Mouse (Mus musculus) liver, embryonic 16.5 days (tissue): ENCODE measurements around the gene Eif4g2. TPM values are rescaled to one million over a fixed set of nuclear protein-coding genes. Genes with fewer than 3 reads are reported as not detected.
A peak's percentile ranks its signal among the peaks of the same experiment; 100 is the strongest.

Source experiments
- ATAC-seq: fragments of 200-750 bp; cut with Nextera tagmentation; 2 replicates; pipeline ENCODE4 v1.8.0; 2017; ENCODE audit warnings: low read depth, mild to moderate bottlenecking, moderate number of reproducible peaks, moderate library complexity
- H3K27ac ChIP-seq: fragments of 300-500 bp; sonication (generic); 2 replicates; pipeline ENCODE4 v1.5.1; 2014; ENCODE audit warnings: mild to moderate bottlenecking, low read length
- H3K27me3 ChIP-seq: fragments of 300-500 bp; sonication (generic); 2 replicates; pipeline ENCODE4 v1.6.1; 2014; ENCODE audit warnings: low read depth, low read length, mixed read lengths; ENCODE audit not compliant: control insufficient read depth, insufficient read depth
- H3K36me3 ChIP-seq: fragments of 300-500 bp; sonication (generic); 2 replicates; pipeline ENCODE4 v1.6.1; 2014; ENCODE audit warnings: mild to moderate bottlenecking; ENCODE audit not compliant: control insufficient read depth, insufficient read depth
- H3K4me1 ChIP-seq: fragments of 300-500 bp; sonication (generic); 2 replicates; pipeline ENCODE4 v1.6.1; 2014; ENCODE audit warnings: low read depth, low read length, mixed read lengths; ENCODE audit not compliant: control insufficient read depth
- H3K4me2 ChIP-seq: fragments of 300-500 bp; sonication (generic); 2 replicates; pipeline ENCODE4 v1.6.1; 2014; ENCODE audit warnings: low read depth, low read length, mixed read lengths
- H3K4me3 ChIP-seq: fragments of 300-500 bp; sonication (generic); 2 replicates; pipeline ENCODE4 v1.5.1; 2014; ENCODE audit warnings: low read depth, mild to moderate bottlenecking, low read length
- H3K9ac ChIP-seq: fragments of 300-500 bp; sonication (generic); 2 replicates; pipeline ENCODE4 v1.6.1; 2014; ENCODE audit warnings: low read depth, low read length
- H3K9me3 ChIP-seq: fragments of 300-500 bp; sonication (generic); replicated peaks from 2 replicates; pipeline ENCODE4 v1.6.1; 2016; ENCODE audit warnings: low read length; ENCODE audit not compliant: control insufficient read depth
- WGBS: fragments of 180-500 bp; shearing (Covaris S2); extraction: QIAGEN DNeasy Blood & Tissue Kit; methylation state at CpG from one replicate; pipeline ENCODE4 v1.1.7; 2014; ENCODE audit not compliant: insufficient replicate concordance; 5-methylcytosine and 5-hydroxymethylcytosine counted together
- polyA plus RNA-seq: library from polyadenylated mRNA; unstranded; fragments of >200 nt; fragmentation: Nextera tagmentation; extraction: Ambion mirVana; gene quantifications from 2 replicates; pipeline ENCODE4 v1.2.1, GENCODE M21; 2015

Gene Eif4g2
- polyA plus RNA-seq, 1 experiment from 2014 or later, result 350 TPM

DNA sequence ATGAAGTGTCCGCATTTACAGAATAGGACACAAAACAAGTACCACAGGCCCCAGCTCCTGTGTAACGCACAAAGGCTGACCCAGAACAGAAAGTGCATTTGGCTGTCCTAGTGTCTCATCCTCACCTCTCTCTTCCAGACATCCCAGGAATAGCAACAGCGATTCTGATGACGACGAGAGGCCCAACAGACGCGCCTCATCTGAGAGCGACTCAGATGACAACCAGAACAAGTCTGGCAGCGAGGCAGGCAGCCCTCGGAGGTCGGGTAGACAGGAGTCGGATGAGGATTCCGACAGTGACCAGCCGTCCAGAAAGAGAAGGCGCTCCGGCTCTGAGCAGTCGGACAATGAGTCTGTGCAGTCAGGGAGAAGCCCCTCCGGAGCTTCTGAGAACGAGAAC lies 27.6 kb downstream of the Eif4g2 start:
- no peaks in the 10 kb centered on the region for H3K27me3 ChIP-seq
- no peak for ATAC-seq
- no peak overlapping the region for H3K27ac ChIP-seq
- WGBS, result 89% methylated on average over 19 of the region's 19 CpGs
- no peaks in the 10 kb centered on the region for H3K9me3 ChIP-seq
- H3K4me3 ChIP-seq, result no peak overlapping the region
- no peak overlapping the region for H3K9ac ChIP-seq
- peaks cover 28% of the 10 kb centered on the region for H3K36me3 ChIP-seq
- H3K4me1 ChIP-seq, result no peaks in the 10 kb centered on the region
- no peak overlapping the region for H3K4me2 ChIP-seq

DNA sequence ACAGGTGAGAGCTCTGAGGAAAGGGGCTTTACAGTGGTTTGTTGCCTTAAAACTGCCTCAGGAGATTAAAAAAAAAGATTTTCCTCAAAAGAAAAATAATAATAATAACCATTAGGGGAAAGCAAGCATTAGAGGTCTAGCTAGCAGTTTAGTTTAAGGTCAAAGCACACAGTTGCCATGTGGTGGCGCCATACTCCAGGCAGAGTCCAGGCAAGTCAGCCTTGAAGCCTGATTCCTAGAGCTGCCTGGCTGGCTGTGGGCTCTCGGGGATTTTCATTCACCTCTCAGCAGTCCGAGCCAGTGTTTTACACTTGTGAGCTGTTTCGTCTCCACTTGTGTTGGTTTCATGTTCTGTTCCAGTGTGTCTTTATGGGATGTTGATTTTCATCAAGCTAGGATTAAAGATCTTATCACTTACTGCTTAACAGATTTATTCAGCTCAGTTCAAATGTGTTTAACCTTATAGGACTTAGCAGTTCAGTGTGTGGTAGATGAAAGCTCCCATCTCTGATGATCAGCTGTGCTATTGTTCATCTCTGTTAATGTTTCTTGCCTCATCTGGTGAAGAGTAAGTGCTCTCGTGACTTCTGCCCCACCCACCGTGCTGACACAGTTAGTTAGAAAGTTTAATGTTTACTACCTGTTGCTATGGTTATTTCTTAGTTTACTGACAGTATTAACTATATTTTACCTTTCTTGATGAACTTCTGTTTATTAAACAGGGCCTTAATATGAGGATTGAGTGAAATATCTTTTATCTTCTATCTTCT lies 33.0 kb downstream of the Eif4g2 start:
- Histone ChIP-seq H3K9me3 (no peaks in the 10 kb centered on the region), H3K27me3 (no peaks in the 10 kb centered on the region), H3K27ac (no peak overlapping the region), H3K4me3 (no peak overlapping the region), H3K4me2 (no peak overlapping the region), H3K9ac (no peak overlapping the region), H3K36me3 (peaks cover 30% of the 10 kb centered on the region), H3K4me1 (no peaks in the 10 kb centered on the region)
- 61% methylated on average over 6 of the region's 6 CpGs for WGBS
- no peak for ATAC-seq

DNA sequence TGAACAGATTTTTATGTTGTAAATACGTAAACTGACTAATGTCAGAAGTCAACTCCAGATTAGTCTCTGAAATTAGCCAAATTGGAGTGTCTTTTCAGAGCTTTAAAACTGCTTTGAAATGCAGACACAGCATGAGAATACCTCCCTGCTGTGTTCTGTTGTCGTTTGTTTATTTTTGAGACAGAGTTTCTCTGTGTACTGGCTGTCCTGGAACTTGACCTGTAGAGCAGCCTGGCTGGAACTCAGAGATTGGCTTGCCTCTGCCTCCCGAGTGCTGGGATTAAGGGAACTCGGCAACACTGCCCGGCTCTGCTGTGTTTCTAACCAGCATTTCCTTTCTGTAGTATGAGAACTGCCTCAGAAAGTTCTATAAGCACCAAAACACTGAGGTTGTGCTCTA lies 33.9 kb downstream of the Eif4g2 start:
- H3K9me3 ChIP-seq, result no peaks in the 10 kb centered on the region
- H3K4me1 ChIP-seq, result no peaks in the 10 kb centered on the region
- no peak overlapping the region for H3K4me2 ChIP-seq
- WGBS, result 80% methylated on average over 5 of the region's 5 CpGs
- no peak for ATAC-seq
- H3K9ac ChIP-seq, result no peak overlapping the region
- peaks cover 32% of the 10 kb centered on the region for H3K36me3 ChIP-seq
- H3K27ac ChIP-seq, result no peak overlapping the region
- no peaks in the 10 kb centered on the region for H3K27me3 ChIP-seq
- H3K4me3 ChIP-seq, result no peak overlapping the region

DNA sequence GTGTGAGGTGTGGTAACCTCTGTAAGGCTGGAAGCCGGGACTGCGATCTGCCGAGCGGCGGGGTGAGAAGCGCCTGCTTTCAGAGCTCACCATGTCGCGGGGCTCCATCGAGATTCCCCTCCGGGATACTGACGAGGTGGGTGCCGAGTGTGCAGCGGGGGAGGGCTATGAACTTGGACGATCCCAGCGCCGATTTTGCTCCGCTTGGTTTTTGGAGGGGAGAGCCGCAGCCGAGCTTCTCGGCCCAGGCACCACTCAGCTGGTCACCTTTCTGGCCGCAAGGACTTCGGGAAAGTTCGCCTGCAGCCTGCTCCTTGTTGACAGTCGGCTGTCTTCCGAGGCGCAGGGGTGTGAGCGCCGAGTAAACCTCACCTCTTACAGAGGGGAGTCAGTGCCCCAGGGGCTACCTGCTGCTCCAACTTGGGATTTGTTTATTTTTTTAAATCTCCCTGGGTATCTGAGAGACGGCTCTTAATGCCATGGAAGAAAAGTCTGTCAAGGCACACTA lies 53.7 kb downstream of the Eif4g2 start:
- H3K4me2 ChIP-seq, result peak overlapping the region; percentile 90
- peaks cover 18% of the 10 kb centered on the region for H3K4me1 ChIP-seq
- H3K4me3 ChIP-seq, result peak overlapping the region; percentile 98
- H3K27ac ChIP-seq, result peak overlapping the region; percentile 97
- peak; percentile 22 for ATAC-seq
- peak overlapping the region; percentile 90 for H3K9ac ChIP-seq
- no peaks in the 10 kb centered on the region for H3K9me3 ChIP-seq
- H3K36me3 ChIP-seq, result peaks cover 4% of the 10 kb centered on the region
- H3K27me3 ChIP-seq, result no peaks in the 10 kb centered on the region
- WGBS, result under 1% methylated on average over 29 of the region's 29 CpGs

DNA sequence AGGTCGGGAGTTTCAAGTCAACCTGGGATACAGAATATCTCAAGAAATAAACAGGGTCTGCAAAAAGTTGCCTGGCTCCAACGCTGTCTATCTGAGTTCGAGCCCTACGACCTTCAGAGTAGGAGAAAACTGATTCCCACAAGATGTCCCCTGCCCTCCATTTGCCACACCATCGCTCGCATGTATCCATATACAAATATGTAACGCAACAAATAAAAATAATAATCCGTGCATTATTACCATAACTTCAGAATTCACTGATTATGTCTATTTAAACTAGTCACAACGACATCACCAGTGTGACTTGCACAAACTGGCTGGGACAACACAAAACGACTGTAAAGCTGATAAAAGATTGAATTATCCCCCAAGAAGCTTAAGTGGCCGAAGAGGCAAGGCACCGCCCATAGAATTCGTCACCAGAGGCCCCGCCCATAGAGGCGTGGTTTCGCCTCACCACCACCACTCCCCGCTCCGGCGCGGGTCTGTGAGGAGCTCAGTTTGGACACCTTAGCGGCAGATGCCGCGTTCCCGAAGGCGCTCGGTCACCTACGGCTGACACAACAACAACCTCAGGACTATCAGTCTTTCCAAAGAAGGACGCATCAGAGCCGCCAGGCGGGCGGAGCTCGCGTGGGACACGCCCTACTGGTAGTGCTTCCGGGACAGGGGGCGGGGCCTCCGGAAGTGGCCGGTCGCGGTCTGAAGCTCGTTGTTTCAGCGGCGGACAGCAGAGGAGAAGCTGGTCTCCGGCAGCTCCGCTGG lies 54.4 kb downstream of the Eif4g2 start, which contains the start of gene Ctr9:
Gene Ctr9, plus strand, starts transcription at position 671 of the 765 bp plus-strand sequence.
- peak; percentile 91 for ATAC-seq
- Histone ChIP-seq H3K4me3 (peak within 1 kb of the TSS; percentile 98), H3K27me3 (no peaks in the 10 kb centered on the region), H3K9ac (peak within 1 kb of the TSS; percentile 90), H3K27ac (peak within 1 kb of the TSS; percentile 97), H3K4me2 (peak within 1 kb of the TSS; percentile 90), H3K4me1 (peaks cover 18% of the 10 kb centered on the region), H3K36me3 (peaks cover 2% of the 10 kb centered on the region), H3K9me3 (no peaks in the 10 kb centered on the region)
- 5% methylated on average over 45 of the region's 45 CpGs for WGBS

DNA sequence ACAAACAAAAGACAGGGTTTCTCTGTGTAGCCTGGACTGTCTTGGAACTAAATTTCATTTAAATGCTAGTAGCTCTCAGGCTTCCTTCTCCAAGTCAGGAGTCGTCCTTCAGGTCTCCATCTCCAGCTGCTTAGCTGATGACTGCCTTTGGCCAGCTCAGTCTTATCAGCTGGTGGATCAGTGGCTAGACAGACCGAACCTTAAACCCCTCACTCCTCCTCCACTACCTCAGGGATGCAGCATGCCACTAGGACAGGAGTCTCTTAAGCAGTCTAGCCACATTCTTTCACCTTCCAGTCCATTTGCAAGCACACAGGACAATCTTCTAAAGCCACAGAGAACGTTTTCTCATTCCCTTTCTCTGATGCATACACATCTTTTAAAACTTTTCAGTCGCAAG lies 57.9 kb downstream of the Eif4g2 start:
- Histone ChIP-seq H3K36me3 (no peaks in the 10 kb centered on the region), H3K27ac (peak overlapping the region; percentile 44; the same call in 1 of the 2 replicates), H3K9me3 (no peaks in the 10 kb centered on the region), H3K27me3 (no peaks in the 10 kb centered on the region), H3K9ac (no peak overlapping the region), H3K4me3 (no peak overlapping the region), H3K4me1 (peaks cover 15% of the 10 kb centered on the region), H3K4me2 (0 out of 2 replicates have a peak overlapping the region, but pooled peaks have one; percentile 24)
- no peak for ATAC-seq
- 36% methylated on average over 4 of the region's 4 CpGs for WGBS

DNA sequence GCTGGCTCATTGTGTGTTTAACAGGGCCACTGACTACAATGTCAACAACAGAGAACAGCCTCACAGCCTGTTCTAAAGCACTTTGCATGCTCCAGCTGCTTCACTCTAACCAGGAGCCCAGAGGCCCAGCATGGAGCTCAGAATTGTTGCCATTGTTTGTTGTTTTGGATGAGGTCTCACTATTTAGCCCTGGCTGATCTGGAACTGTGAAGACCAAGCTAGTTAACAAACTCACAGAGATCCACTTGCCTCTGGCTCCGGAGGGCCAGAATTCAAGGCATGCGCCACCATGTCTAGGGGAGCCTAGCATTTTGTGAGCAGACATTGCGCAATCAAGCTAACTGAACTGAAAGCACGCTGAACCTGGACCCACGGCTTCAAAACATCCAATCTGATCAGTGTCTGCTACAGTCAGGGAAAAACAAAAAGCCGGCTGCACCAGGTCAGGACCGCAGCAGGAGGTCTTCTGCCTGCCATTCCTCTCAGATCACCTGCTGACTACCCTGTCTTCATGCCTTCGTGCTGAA lies 58.7 kb downstream of the Eif4g2 start:
- WGBS, result 33% methylated on average over 8 of the region's 8 CpGs
- peak overlapping the region; percentile 55 for H3K27ac ChIP-seq
- 0 out of 2 replicates have a peak overlapping the region, but pooled peaks have one; percentile 24 for H3K4me2 ChIP-seq
- no peaks in the 10 kb centered on the region for H3K36me3 ChIP-seq
- no peaks in the 10 kb centered on the region for H3K9me3 ChIP-seq
- H3K4me1 ChIP-seq, result peaks cover 9% of the 10 kb centered on the region
- H3K4me3 ChIP-seq, result no peak overlapping the region
- ATAC-seq, result peak; percentile 53
- no peak overlapping the region for H3K9ac ChIP-seq
- no peaks in the 10 kb centered on the region for H3K27me3 ChIP-seq

DNA sequence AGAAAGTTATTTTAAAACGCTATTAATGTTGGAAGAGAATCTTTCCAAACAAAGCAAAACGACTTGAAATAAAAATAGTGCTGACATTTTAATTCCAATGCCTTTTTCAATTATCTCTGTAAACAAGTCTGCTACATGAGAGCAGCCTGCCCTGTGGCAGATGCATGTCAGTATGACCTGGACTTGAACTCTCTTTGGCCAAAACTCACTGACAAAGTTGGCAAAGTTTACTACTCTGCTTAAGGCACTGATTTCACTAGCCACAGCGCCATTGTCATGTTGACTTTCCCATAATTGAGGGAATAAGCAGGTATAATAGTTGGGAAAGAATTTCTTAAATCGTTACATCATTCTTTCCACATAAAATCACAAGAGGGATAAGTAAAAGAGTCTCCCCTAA lies 62.0 kb downstream of the Eif4g2 start:
- no peak for ATAC-seq
- Histone ChIP-seq H3K9ac (no peak overlapping the region), H3K4me2 (no peak overlapping the region), H3K4me3 (no peak overlapping the region), H3K27ac (no peak overlapping the region), H3K9me3 (no peaks in the 10 kb centered on the region), H3K36me3 (no peaks in the 10 kb centered on the region), H3K27me3 (no peaks in the 10 kb centered on the region), H3K4me1 (no peaks in the 10 kb centered on the region)
- WGBS, result 63% methylated on average over 4 of the region's 4 CpGs
